Mouse (Mus musculus): ENCODE measurements around the gene Gnpnat1.
"Not testable (repeated sequence)": the region's sequence is repeated elsewhere in the genome, so short reads cannot be mapped to it uniquely, and the experiment has no call there.

Gene Gnpnat1

DNA sequence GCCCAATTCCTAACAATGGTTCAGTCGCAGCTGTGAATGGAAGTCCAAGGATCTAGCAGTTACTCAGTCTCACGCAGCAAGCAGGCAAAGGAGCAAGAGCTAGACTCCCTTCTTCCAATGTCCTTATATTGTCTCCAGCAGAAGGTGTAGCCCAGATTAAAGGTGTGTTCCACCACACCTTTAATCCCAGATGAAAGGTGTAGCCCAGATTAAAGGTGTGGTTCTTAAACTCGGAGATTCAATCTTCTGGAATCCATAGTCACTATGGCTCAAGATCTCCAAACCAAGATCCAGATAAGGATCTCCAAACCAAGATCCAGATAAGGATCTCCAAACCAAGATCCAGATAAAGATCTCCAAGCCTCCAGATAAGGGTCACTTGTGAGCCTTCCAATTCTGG, at the start of gene Gnpnat1:
Gene Gnpnat1 (minus strand): TSS at position 101 of the 400 bp plus-strand sequence.
- not testable (repeated sequence) for DNase-seq (ENCODE audit: low spot score in 2 of 2)

DNA sequence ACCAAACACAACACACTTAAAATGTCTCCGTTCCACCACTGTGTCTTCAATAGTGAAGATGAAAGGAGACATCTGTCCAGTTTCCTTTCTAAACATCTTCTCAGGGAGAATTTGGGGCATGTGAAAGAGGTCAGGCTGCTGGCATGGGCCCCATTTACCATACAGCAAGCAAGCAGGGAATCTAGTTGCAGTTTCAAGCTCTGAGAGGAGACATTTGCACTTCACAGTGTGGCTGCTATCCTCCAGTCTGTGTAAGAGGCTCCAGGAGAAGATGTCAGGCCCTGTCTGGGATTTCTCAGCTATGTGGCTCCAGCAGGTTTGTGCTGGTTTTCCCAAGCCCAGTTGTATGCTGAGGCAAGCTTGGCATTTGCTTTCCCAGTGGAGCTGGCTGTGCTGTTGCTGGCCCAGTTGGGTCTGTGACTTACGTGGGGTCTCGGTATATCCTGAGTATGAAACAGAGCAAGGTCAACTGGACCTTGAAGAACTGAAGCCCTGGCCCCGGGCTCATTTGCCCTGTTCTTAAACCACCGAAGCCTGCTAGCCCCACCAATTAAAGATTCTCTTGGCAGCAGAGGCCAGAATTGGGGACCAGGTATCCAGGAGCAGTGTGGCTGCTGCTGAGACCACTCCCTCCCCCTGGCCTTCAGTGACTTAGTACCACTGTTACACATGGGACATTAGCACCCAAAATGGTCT, 49.0 kb upstream of the Gnpnat1 start:
- no peak for DNase-seq (ENCODE audit: low spot score in 2 of 2)

DNA sequence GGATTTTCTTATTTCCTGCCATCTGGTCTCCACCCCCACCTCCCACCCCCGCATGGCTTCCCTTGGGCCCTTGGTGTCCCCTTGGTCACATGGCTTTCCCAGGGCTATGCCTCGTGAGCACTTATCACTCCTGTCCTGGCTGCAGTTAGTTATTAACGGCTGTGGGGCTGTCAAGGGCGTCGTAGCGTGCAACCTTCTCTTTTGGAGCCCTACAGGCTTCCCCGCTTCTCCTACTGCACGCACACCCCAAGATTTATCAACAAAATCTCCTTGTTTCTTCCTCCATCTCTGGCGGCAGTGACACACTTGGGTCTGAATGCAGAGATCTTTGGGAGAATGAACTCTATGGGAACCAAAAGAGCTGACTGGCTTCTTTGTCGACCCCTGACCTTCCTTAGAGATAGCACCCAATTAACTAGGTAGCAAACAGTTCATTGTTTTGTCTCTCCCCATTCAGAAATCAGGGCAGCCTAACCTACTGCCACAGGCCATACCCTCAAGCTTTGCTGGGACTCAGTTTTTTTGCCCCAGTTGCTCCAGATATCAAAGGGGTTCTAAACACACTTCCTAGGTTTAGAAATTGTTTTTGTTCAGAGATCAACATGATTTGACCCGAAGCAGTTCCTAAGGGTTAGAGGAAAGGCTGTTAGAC, 48.3 kb upstream of the Gnpnat1 start:
- DNase-seq (ENCODE audit: low spot score in 2 of 2): no peak

DNA sequence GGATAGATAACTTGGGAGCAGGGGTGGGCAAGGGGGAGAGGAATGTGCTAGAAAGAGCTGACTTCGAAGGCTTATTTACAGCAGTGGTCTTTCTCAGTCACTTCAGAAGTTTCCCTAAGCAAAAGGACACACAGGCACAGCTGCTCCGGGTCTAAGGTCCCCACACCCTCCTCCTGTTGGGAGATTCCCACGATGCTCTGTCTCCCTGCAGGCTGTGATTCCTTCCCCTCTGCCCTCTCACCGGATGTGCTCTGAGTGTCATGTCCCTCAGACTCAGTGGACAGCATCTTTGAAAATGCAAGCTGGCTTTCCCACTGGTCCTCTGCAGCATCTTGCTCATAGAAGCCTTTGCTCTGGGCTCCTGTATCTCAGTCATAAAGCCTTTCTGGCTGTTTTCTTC, 47.4 kb upstream of the Gnpnat1 start:
- DNase-seq (ENCODE audit: low spot score in 2 of 2): no peak

DNA sequence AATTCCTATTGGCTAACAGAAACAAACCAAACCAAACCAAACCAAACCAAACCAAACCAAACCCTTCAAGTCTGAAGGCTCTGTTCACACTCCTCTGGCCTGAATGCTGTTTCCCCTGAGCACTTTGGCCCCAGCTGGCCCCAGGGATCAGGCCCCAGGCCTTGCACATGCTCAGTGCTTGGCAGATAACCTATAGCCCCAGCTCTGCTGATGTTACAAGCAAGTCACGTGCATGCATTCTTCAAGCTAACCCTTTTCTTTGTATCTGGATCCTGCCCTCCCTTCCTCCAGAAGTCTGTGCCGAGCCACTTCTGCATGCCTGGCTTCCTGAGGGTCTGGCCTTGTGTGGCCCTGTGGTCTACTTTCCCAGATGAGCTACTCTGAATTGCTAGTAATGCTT, 46.4 kb upstream of the Gnpnat1 start:
- DNase-seq (ENCODE audit: low spot score in 2 of 2): no peak

DNA sequence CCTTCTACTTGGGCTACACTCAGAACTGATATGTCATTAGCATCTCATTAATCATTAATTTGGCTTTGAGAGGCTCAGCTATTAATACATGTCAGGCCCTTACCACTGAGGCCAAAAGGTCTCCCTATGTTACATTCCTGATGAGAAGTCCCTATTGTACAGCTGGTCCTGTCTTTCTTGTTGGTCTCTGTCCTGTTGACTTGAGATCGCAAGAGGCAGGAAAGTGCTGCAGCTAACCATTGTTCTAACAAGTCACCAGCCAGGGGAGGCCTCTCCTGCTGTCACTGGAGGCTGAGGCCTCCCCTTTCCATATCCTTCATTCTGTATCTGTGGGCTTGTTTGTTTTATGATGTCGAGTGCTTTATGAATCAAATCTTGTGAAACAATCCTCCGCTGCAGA, 42.1 kb upstream of the Gnpnat1 start:
- no peak for DNase-seq (ENCODE audit: low spot score in 2 of 2)

DNA sequence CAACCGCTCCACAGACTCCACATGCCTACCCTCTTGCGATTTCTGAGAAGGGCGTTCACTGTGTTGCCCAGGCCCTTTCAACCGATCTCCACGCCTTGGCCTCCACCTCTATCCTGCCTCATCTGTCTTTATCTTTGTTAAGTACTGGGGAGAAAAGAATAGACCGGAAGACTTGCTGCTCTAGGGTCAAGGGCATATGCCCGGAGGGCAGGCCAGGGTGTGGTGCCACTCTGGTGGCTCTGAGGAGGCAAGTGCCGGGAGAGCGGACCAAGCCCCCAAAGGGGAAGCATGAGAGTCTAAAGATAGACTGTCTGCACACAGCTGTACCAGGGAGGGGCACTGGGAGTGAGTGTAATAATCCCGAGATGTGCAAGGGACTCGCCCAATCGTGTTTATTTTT, 40.7 kb upstream of the Gnpnat1 start:
- DNase-seq (ENCODE audit: low spot score in 2 of 2): no peak

DNA sequence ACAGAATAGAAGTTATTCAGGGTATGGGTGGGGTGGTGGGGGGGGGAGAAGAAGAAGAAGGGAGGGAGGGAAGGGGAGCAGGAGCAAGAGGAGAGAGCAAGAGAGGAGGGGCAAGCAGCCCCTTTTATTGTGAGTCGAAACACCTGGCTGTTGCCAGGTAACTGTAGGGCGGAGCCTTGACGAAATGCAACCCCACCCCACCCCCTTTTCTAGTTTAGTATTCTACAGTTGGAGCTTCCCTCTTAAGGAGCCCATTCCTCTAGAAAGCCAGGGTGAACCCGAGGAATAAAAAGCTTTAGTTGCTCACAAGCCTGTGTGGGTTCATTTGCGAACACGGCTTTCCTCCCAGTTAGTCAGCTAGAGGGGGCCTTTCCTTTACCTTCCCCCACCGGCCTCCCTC, 40.2 kb upstream of the Gnpnat1 start:
- no peak for DNase-seq (ENCODE audit: low spot score in 2 of 2)

DNA sequence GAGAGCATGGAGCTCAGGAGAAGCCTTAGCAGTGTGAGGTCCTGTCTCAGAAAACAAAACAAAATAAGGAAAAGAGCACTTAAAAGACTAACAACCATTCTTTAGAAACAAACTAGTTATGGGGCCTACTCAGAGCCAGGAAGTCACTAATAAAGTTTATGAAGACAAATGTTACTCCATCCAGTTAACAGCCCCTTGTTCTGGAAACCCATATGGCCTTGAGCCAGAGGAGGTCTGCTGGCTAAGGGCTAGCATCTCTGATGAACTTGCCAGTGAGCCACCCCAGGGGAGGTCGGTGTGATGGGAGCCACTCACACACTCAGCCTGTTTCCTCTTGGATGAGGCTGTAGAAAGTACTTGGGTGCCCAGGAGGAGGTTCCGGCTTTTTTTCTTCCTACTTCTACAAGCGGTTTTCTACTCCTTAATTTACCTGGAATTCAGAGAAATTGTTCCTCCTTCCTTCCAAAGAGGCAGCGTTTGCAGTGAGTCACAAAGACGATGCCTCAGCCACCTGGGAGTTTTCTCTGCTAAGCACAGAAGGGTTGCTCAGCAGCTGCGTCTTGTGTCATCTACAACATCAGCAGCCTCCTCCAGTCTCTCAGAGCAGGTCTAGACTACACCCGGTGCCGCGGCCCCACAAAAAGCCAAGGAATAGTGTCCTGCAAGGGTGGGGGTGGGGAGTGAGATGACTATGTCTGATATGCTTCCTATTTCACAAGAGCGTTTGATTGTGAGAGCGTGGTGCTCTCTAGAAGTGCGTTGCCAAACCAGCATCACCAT, 38.3 kb upstream of the Gnpnat1 start:
- no peak for DNase-seq (ENCODE audit: low spot score in 2 of 2)

DNA sequence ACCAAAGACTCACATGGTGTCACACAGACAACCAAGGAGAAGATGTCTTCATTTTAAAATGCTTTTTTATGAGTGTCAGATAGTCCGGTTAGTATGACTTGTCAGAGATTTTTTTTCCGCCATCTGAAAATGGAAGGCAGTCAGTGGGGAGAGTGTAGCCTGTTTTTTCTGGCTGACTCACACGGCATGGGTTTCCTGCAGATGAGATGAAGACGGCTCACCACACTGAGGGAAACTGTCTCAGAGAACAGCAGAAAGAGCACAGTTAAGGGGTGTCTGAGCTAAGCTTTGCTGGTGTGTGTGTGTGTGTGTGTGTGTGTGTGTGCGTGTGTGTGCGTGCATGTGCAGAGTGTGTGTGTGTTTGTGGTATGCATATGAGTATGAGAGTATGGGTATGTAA, 36.6 kb upstream of the Gnpnat1 start:
- no peak for DNase-seq (ENCODE audit: low spot score in 2 of 2)

DNA sequence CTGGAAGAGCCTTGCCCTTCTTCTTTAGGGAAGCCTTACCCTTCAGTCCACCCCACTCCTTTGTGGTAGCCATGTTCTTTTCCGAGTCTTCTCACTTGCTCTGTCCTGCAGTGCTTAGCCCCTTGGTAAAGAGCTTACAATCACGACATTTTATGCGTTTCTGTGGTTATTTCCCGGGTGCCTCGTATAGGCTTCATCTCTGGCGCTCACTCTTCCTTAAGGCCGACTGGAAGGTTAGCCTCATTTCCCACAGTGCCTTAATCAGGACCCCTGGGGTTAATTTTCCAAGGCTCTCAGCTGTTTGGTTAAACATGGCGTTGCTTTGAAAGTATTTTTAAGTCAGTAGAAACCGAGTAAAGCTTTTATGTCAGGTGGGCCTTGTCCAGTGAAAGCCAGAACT, 34.7 kb upstream of the Gnpnat1 start:
- DNase-seq (ENCODE audit: low spot score in 2 of 2): no peak

DNA sequence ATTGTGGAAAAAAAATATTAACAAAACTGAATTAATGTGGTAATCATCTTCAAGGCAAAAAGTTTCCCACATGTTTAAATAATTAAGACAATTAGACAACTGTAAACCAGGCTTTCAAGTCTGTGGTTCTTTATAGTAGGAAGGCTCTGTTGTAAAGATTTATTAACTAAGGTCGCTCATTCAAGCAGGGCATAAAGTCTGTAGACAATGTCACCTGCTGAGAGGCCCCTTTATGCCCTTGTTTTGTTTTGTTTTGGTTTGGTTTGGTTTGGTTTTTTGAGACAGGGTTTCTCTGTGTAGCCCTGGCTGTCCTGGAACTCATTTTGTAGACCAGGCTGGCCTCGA, 34.2 kb upstream of the Gnpnat1 start:
- DNase-seq (ENCODE audit: low spot score in 2 of 2): no peak

DNA sequence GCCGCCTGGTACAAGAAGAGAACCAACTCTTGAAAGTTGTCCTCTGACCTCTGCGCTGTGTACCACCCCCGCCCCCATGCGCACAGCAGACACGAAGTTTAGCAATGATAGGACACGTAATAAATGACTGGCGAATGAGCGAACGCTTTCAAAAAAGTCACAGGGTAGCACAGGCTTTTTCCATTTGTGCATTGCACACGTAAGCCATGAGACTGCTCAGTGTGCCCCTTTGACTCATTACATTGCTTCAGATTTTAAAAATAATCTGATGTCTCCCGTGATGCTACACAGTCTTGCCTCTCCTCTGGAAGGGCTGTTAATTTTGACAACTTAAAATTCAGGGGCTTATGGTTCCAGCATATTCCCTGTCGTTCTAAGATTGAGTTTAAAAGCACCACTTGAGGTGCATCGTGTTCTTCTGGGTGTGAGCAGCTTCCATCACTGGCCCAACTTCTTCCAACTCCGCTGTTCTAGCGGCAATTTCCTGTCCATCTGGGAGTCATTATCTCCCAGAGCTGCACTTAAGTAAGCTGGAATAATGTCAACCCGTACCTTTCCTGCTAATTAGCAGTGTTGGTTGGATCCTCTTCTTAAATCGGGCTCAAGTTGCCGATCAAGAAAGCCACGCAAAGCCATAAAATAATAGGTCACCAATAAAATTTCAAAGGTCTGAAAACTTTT, 33.7 kb upstream of the Gnpnat1 start:
- DNase-seq (ENCODE audit: low spot score in 2 of 2): no peak

DNA sequence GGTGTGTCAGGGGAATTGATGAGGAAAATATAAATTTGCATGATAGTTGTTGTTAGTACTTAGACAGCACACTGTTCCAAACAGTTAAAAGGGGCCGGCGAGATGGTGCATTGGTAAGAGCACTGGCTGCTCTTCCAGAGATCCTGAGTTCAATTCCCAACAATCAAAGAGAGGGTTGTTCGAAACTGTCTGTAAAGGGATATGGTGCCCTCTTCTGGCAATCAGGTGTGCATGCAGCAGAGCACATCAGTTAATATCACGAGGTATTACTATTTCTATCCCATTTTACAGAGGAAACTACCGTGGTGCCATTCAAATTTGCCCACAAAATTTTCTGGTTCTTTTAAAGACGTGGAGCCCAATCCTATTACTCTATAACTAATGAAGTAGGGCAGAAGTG, 29.5 kb upstream of the Gnpnat1 start:
- DNase-seq (ENCODE audit: low spot score in 2 of 2): no peak

DNA sequence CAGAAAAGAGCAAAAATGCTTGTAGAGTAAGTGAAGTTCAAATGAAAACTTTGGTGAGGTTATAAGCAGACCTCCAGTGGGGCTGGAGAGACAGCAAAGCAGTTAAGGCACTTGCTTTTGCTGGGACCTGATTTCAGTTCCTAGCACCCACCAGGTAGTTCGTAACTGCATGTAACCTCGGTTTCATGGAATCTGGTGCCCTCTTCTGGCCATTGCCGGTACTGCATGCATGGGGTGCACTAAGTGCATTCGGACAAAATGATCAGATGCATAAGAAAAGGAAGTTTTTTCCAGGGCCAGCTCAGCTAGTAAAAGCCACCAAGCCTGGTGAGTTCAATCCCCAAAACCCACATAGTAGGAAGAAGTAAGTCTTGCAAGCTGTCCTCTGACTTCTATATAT, 27.3 kb upstream of the Gnpnat1 start:
- no peak for DNase-seq (ENCODE audit: low spot score in 2 of 2)

DNA sequence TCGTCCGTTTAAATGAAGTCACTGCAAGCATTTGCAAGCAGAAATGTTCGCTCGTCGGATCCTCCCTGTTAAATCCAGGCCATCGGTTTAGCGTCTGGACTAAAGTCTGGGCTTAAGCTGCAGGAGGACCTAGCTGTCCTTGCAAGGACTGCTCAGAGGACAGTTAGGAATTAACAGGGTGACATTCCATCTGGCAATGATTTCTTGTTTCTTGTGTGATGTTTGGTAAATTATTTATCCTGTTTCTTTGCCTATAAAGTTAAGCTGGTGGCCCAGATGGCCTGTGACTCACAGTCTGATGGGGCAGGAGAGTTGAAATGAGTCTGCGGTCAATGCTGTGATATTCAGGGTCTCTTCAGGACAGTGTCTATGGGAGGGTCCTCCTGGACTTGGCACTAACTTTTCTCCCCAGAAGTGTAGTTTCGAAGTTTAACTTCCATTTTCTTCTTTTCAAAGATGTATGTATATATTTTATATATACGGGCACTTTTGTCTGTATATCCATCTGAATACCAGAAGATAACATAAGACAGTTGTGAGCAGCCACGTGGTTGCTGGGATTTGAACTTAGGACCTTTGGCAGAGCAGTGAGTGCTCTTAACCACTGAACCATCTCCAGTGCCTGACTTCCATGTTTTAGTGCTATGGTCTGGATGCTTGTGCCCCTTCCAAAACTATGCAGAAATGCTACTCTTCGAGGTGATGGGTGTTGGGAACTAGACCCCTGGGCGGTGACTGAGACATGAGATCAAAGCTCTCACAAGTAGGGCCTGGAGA, 25.5 kb upstream of the Gnpnat1 start:
- DNase-seq (ENCODE audit: low spot score in 2 of 2): no peak

DNA sequence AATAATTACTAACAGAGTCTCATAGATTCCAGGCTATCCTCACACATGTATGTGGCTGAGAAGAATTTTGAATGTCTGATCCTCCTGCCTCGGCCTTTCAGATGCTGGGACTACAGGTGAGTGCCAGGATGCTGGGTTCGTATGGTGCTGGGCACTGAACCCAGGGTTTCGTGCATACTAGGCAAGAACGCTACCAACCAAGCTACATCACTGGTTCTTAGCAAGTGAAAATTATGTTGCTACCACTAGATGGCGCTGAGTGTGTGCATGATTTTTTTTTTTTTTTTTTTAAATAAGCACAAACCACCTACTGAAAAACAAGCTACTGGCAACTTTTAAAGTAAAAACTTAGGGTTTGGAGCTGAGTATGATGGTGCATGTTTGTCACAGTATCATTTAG, 18.5 kb upstream of the Gnpnat1 start:
- no peak for DNase-seq (ENCODE audit: low spot score in 2 of 2)

DNA sequence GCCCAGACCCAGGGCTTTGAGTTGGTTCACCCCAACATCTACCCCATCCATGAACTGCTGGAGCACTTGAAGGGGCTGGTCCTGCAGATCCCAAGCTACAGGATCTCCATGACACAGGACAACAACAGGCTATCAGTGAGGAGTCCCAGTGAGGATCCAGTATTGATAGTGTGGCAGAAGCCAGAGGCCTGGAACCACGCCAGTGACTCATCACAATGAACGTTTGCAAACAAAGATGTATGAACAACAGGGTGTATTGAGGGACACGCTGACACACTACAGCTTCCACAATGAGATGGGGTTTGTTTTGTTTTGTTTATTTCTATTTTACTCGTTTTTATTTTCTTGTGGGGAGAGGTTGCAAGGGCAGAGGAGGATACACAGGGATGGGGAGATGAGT, 17.7 kb upstream of the Gnpnat1 start:
- DNase-seq (ENCODE audit: low spot score in 2 of 2): peak in 1 of 2 experiments; percentile 8

DNA sequence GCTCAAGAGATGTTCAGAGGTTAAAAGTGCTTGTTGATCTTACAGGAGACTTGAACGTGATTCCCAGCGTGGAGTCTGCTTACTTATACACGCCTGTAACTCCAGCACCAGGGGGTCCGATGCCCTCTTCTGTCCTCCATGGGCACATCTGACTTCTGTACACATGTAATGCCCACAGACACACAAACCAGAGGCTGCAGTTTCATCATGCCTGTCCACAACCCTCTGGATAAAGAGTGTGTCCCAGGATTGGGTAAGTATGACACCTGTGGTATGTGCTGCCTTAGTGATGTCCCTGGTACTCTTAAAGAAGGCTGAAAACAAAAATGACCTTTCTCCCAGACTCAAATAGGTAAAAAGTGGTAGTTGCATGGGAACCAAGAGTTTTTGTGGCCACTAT, 14.6 kb upstream of the Gnpnat1 start:
- DNase-seq (ENCODE audit: low spot score in 2 of 2): no peak

DNA sequence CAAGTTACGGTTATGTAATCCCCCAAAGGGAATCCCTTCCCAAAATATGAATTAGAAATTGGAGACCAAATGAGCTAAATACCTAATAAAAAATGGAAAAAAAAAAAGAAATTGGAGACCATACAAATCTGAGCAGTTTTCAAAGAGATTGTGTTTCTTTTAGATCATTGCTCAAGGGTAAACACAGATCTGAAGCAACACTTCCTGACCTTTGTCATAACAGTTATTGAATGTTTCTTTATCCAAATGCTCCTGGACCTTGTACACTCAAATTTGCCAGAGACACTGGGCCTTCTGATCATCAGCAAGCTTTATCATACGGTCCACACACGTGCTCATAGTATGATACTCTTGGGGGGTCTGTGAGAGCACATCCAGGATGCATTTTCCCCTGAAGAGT, 13.8 kb upstream of the Gnpnat1 start:
- no peak for DNase-seq (ENCODE audit: low spot score in 2 of 2)

DNA sequence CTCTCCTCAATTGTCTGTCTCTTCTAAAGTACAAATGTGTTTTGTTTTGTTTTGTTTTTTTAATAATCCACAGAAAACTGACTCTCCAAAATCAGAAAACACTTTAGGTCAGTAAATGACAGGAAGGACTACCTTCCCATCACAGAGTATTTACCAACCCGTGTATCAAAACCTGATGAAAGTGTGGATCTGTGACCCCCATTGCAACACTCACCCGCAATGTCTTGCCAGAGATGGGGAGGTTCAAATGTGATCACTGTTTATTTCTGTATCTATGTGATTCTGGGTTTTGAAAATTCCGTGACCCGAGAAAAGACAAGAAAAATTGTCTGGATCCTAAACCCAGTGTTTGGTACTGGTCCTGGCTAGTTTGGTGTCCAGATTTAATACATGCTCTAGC, 11.6 kb upstream of the Gnpnat1 start:
- no peak for DNase-seq (ENCODE audit: low spot score in 2 of 2)

DNA sequence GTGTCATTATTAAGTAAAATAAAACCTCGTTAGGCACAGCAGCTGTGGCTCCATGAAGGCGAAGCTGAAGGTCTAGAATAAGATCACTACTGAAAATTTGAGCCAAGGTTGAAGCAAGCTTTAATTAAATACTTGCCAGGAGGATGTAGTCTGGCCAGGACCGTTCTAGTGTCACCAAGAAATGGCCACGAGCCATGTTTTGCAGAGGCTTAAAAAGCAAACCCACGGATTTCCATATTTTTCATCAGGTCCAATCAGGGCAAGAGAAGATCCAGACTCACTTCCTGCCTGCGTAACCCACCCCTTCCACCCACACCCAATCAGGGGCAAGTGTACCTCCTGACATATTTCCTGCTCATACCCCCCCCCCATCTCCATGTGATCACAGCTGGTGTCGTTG, 1.1 kb downstream of the Gnpnat1 start:
- DNase-seq (ENCODE audit: low spot score in 2 of 2): no peak
